Mouse (Mus musculus) right cerebral cortex, postnatal 36 days (tissue): ENCODE measurements around the gene Stap2.

ENCODE experiments used
- DNase-seq, 2 experiments: peaks; one replicate each; pipeline ENCODE4 v3.0.0; 2022; ENCODE audit warnings: low spot score in 2 of 2, mixed read lengths in 1 of 2

The Stap2 gene

GRCm38 (mm10) chr17:55959946-55960740 is 45.2 kb downstream of the Stap2 start:
- DNase-seq = no peak

GRCm38 (mm10) chr17:55958918-55959728 is 46.3 kb downstream of the Stap2 start, which contains the start of gene Yju2:
Gene Yju2 (plus strand): TSS chr17:55959099.
- peak; percentile 91 to 94 for DNase-seq

GRCm38 (mm10) chr17:55958584-55958886 is 46.8 kb downstream of the Stap2 start:
- DNase-seq = no peak

DNA sequence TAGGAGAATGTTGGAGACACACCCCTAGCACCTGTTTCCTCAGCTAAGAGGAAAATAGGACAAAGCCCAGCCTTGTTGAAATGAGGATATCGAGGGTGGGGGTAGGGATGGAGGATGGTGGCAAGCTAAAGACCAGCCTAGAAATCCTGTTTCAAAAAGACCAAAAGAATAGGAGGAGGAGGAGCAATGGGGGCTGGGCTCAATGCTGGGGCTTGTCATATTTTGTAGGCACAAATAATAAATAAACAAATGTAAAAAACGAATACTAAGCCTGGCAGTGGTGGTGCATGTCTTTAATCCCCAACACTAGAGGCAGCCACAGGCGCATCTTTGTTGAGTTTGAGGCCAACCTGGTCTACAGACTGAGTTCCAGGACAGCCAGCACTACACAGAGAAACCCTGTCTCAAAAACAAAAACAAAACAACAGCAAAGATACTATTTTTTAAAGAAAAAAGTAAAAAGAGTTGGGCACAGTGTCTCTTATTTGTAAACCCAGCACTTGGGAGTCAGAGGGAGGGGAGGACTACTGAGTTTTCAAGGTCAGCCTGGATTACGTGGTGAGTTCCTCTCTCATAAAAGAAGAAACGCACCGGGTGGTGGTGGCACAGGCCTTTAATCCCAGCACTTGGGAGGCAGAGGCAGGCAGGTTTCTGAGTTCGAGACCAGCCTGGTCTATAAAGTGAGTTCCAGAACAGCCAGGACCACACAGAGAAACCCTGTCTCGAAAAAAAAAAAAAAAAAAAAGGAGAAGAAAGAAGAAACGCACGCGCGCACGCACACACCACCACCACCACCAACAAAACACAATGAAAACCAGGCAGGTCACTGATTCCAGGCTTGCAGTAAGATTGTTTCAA is 47.4 kb downstream of the Stap2 start:
- DNase-seq = no peak

GRCm38 (mm10) chr17:55957168-55957567 is 48.2 kb downstream of the Stap2 start:
- DNase-seq = no peak

DNA sequence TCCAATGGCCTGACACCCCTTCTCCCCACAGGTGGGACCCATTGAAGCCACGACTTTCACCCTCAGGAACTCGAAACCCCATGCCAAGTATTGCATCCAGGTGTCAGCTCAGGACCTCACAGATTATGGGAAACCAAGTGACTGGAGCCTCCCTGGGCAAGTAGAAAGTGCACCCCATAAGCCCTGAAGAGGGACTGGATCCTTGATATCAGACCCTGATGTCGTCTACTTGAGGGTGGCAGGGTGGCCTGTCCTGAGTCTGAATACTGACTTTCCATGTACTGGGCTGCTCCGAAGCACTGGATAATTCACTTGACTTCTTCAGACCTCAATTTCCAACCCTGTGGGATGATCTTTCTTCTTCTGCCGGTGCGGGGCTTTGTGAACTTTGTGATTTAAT is 48.8 kb downstream of the Stap2 start:
- DNase-seq = no peak

DNA sequence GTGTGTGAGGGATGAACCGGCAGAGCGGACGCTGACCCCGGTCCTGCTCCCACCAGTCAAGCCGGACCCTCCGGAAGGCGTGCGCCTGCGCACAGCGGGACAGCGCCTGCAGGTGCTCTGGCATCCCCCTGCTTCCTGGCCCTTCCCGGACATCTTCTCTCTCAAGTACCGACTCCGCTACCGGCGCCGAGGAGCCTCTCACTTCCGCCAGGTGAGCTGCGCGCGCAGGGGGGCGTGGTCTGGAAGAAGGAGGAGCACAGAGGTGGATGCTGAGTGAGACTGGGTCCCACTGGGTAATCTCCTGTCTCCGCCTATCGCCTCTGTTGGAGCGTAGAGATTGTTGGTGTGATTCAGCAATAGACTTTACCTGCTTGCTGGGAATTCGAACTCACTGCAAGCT is 49.3 kb downstream of the Stap2 start:
- DNase-seq = peak; percentile 78 to 79

GRCm38 (mm10) chr17:55954229-55954628 is 51.2 kb downstream of the Stap2 start:
- DNase-seq = no peak

DNA sequence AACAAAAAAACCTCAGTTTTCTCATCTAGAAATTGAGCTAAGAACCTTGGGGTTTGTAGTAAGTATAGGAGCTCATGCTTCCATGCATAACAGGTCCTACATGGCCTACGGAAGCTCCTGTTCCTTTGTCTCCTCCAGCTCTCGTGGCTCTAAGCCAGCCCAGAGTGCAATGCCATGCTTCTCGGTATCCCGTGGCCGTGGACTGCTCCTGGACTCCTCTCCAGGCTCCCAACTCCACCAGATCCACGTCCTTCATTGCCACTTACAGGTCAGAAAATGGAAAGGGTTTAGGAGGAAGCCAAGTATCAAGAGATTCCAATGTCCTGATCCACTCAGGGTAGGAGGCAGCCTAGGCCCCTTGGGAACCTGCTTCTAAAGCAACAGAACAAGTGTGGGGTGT is 51.6 kb downstream of the Stap2 start:
- DNase-seq = no peak

- no peak for DNase-seq
Observed at GRCm38 (mm10) chr17:55952447-55953027, 52.8 kb downstream of the Stap2 start, which contains the start of gene Ebi3. Gene Ebi3 (plus strand): TSS chr17:55952640.

DNA sequence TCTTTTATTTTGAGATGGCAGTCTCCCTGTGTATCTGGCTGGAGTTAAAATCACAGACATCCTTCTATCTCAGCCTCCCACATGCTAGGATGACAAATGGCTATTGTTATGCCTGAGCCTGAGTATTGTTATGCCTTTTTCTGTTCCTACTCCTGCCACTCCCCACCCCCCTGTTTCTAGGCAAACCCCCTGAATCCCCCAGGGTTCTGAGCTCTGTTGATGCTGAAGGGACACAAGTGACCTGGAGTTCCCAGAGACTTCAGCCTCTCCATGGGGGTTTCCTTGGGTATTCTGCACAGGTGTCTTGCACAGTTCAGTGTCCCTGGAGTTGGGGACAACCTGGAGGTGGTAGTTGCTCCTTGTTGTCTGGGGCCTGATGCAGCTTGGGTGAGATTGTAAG is 53.3 kb downstream of the Stap2 start:
- DNase-seq = no peak

- DNase-seq = no peak
Observed at GRCm38 (mm10) chr17:55950601-55951000, 54.8 kb downstream of the Stap2 start.

- DNase-seq = no peak
Observed at GRCm38 (mm10) chr17:55949400-55949799, 56.0 kb downstream of the Stap2 start, which contains the start of gene Zfp119b. Gene Zfp119b (minus strand): TSS chr17:55949500.

GRCm38 (mm10) chr17:55948647-55949046 is 56.7 kb downstream of the Stap2 start:
- no peak for DNase-seq
